Mouse (Mus musculus) midbrain, embryonic 16.5 days (tissue): ENCODE data around the gene Gm13101. TPM values are rescaled to one million over a fixed set of nuclear protein-coding genes. Genes with fewer than 3 reads are reported as not detected.
"Not testable (repeated sequence)": the region's sequence is repeated elsewhere in the genome, so short reads cannot be mapped to it uniquely, and the experiment has no call there.

Experiments used
- ATAC-seq: fragments of 200-750 bp; cut with Nextera tagmentation; 2 replicates; pipeline ENCODE4 v1.8.0; 2017; ENCODE audit warnings: moderate TSS enrichment
- H3K27ac ChIP-seq: fragments of 300-500 bp; sonication (generic); 2 replicates; pipeline ENCODE4 v1.5.1; 2014; ENCODE audit warnings: mild to moderate bottlenecking, low read length, mixed read lengths
- H3K27me3 ChIP-seq: fragments of 300-500 bp; sonication (generic); 2 replicates; pipeline ENCODE4 v1.6.1; 2014; ENCODE audit warnings: low read depth, low read length, mixed read lengths; ENCODE audit not compliant: control insufficient read depth, insufficient read depth
- H3K36me3 ChIP-seq: fragments of 300-500 bp; sonication (generic); 2 replicates; pipeline ENCODE4 v1.6.1; 2014; ENCODE audit warnings: mild to moderate bottlenecking, low read length, moderate library complexity, mixed read lengths; ENCODE audit not compliant: control insufficient read depth, insufficient read depth
- H3K4me1 ChIP-seq: fragments of 300-500 bp; sonication (generic); 2 replicates; pipeline ENCODE4 v1.6.1; 2014; ENCODE audit warnings: mild to moderate bottlenecking, low read length, mixed read lengths; ENCODE audit not compliant: control insufficient read depth, insufficient read depth
- H3K4me2 ChIP-seq: fragments of 300-500 bp; sonication (generic); 2 replicates; pipeline ENCODE4 v1.6.1; 2014; ENCODE audit warnings: mild to moderate bottlenecking, low read length, mixed read lengths
- H3K4me3 ChIP-seq: fragments of 300-500 bp; sonication (generic); 2 replicates; pipeline ENCODE4 v1.5.1; 2014; ENCODE audit warnings: low read depth, mild to moderate bottlenecking, low read length, moderate library complexity, mixed read lengths
- H3K9ac ChIP-seq: fragments of 300-500 bp; sonication (generic); 2 replicates; pipeline ENCODE4 v1.6.1; 2014; ENCODE audit warnings: low read depth, low read length, mixed read lengths
- H3K9me3 ChIP-seq: fragments of 300-500 bp; sonication (generic); replicated peaks from 2 replicates; pipeline ENCODE4 v1.6.1; 2014; ENCODE audit warnings: mild to moderate bottlenecking, low read length, mixed read lengths; ENCODE audit not compliant: control insufficient read depth, poor library complexity, severe bottlenecking
- WGBS: fragments of 180-500 bp; shearing (Covaris S2); extraction: QIAGEN DNeasy Blood & Tissue Kit; methylation state at CpG from one replicate; pipeline ENCODE4 v1.1.7; 2014; 5-methylcytosine and 5-hydroxymethylcytosine counted together
- polyA plus RNA-seq: library from polyadenylated mRNA; unstranded; fragments of >200 nt; fragmentation: Nextera tagmentation; extraction: Ambion mirVana; gene quantifications from 2 replicates; pipeline ENCODE4 v1.2.1, GENCODE M21; 2015

Gm13101 gene
- not detected in 2 replicates for polyA plus RNA-seq

GRCm38 (mm10) chr4:143966850-143967249 lies at the start of gene Gm13101:
Gene Gm13101, minus strand, starts transcription at chr4:143966950.
- H3K4me1 ChIP-seq, ATAC-seq: not testable (repeated sequence)

GRCm38 (mm10) chr4:143994269-143994668 lies 27.5 kb upstream of the Gm13101 start, which contains the start of gene Pramef17:
Gene Pramef17, minus strand, starts transcription at chr4:143994369.
- not testable (repeated sequence) for H3K4me2 ChIP-seq, H3K9ac ChIP-seq, H3K4me1 ChIP-seq, H3K4me3 ChIP-seq, H3K36me3 ChIP-seq, H3K9me3 ChIP-seq, H3K27me3 ChIP-seq, ATAC-seq, H3K27ac ChIP-seq
- WGBS = 51% methylated on average over 3 of the region's 3 CpGs

More at GRCm38 (mm10) chr4:143966850-143967249, at the start of gene Gm13101:
- H3K4me3 ChIP-seq, H3K9me3 ChIP-seq, H3K27ac ChIP-seq, H3K36me3 ChIP-seq, H3K4me2 ChIP-seq, H3K9ac ChIP-seq, H3K27me3 ChIP-seq: not testable (repeated sequence)
- WGBS = 48% methylated on average over 2 of the region's 2 CpGs

GRCm38 (mm10) chr4:143988126-143988525 lies 21.4 kb upstream of the Gm13101 start:
- H3K9ac ChIP-seq, H3K4me1 ChIP-seq, ATAC-seq, H3K27ac ChIP-seq, H3K27me3 ChIP-seq, H3K9me3 ChIP-seq, H3K4me3 ChIP-seq, H3K36me3 ChIP-seq, H3K4me2 ChIP-seq: not testable (repeated sequence)
- 93% methylated on average over 11 of the region's 17 CpGs for WGBS

GRCm38 (mm10) chr4:143987475-143987941 lies 20.8 kb upstream of the Gm13101 start:
- not testable (repeated sequence) for ATAC-seq, H3K9ac ChIP-seq, H3K4me2 ChIP-seq, H3K27me3 ChIP-seq, H3K4me3 ChIP-seq, H3K4me1 ChIP-seq, H3K9me3 ChIP-seq, H3K27ac ChIP-seq, H3K36me3 ChIP-seq
- 94% methylated on average over 7 of the region's 17 CpGs for WGBS

GRCm38 (mm10) chr4:143985733-143986132 lies 19.0 kb upstream of the Gm13101 start:
- H3K27ac ChIP-seq, H3K4me2 ChIP-seq, H3K4me3 ChIP-seq, H3K36me3 ChIP-seq, H3K9me3 ChIP-seq, H3K4me1 ChIP-seq, ATAC-seq, H3K27me3 ChIP-seq, H3K9ac ChIP-seq: not testable (repeated sequence)
- 94% methylated on average over 2 of the region's 9 CpGs for WGBS

GRCm38 (mm10) chr4:143985165-143985564 lies 18.4 kb upstream of the Gm13101 start:
- not testable (repeated sequence) for H3K27ac ChIP-seq, H3K36me3 ChIP-seq, H3K27me3 ChIP-seq, H3K4me3 ChIP-seq, H3K9ac ChIP-seq, H3K4me1 ChIP-seq, ATAC-seq, H3K4me2 ChIP-seq, H3K9me3 ChIP-seq
- WGBS = no CpG with 5 or more reads among the region's 7 CpGs

GRCm38 (mm10) chr4:143983446-143983845 lies 16.7 kb upstream of the Gm13101 start:
- not testable (repeated sequence) for H3K4me2 ChIP-seq, ATAC-seq, H3K9me3 ChIP-seq, H3K36me3 ChIP-seq, H3K27ac ChIP-seq, H3K9ac ChIP-seq, H3K4me3 ChIP-seq, H3K27me3 ChIP-seq, H3K4me1 ChIP-seq
- no CpG with 5 or more reads among the region's 1 CpGs for WGBS

GRCm38 (mm10) chr4:143950916-143951315 lies 15.8 kb downstream of the Gm13101 start, which contains the start of gene Pramef25:
Gene Pramef25, minus strand, starts transcription at chr4:143951016.
- ATAC-seq = not testable (repeated sequence)
- WGBS = 85% methylated on average over 1 of the region's 1 CpGs

More at GRCm38 (mm10) chr4:143950916-143951315, 15.8 kb downstream of the Gm13101 start, which contains the start of gene Pramef25:
- not testable (repeated sequence) for H3K27ac ChIP-seq, H3K4me2 ChIP-seq, H3K36me3 ChIP-seq, H3K4me1 ChIP-seq, H3K4me3 ChIP-seq, H3K9ac ChIP-seq, H3K9me3 ChIP-seq, H3K27me3 ChIP-seq
